Mouse (Mus musculus) left cerebral cortex, postnatal 10 days (tissue): Measurements from ENCODE around the gene Defa33. TPM values are rescaled to one million over a fixed set of nuclear protein-coding genes. Genes with fewer than 3 reads are reported as not detected.
"Not testable (repeated sequence)": the region's sequence is repeated elsewhere in the genome, so short reads cannot be mapped to it uniquely, and the experiment has no call there.

Experiments used
- DNase-seq, 2 experiments: peaks; one replicate each; pipeline ENCODE4 v3.0.0; 2021 to 2022; ENCODE audit warnings: low spot score in 2 of 2, mixed read lengths in 1 of 2; ENCODE audit errors: extremely low spot score in 1 of 2
- intact Hi-C: fragments of 180-260 bp; cut with DNase I; formaldehyde crosslinking; loops from one replicate; pipeline ENCODE4 v1.15.1; 2025
- total RNA-seq, 2 experiments: library from RNA; stranded (reverse); gene quantifications; 2 replicates each; pipeline ENCODE4 v1.2.3; 2021

Gene Defa33
- total RNA-seq, result not detected

DNA sequence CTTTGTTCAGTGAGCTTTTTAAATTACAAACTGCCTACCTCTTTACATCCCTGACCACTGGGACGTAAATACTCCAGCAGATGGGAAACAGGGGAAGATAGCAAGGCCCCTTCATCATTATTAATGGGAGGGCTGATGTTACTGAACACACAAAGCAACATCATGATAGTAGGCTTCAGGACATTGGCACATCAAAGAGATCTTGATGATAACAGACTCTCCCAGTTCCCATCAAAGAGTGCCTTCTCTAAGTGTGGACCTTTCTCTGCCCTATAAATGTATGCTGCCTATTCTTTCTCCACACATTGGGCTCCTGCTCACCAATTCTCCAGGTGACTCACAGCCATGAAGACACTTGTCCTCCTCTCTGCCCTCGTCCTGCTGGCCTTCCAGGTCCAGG lies at the start of gene Defa33:
TSS of gene Defa33 (plus strand) at position 301 of the 400 bp plus-strand sequence.
- DNase-seq, intact Hi-C loops: not testable (repeated sequence)

DNA sequence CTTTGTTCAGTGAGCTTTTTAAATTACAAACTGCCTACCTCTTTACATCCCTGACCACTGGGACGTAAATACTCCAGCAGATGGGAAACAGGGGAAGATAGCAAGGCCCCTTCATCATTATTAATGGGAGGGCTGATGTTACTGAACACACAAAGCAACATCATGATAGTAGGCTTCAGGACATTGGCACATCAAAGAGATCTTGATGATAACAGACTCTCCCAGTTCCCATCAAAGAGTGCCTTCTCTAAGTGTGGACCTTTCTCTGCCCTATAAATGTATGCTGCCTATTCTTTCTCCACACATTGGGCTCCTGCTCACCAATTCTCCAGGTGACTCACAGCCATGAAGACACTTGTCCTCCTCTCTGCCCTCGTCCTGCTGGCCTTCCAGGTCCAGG lies 13.4 kb upstream of the Defa33 start, which contains the start of gene Defa2:
TSS of gene Defa2 (plus strand) at position 301 of the 400 bp plus-strand sequence.
- DNase-seq, intact Hi-C loops: not testable (repeated sequence)

DNA sequence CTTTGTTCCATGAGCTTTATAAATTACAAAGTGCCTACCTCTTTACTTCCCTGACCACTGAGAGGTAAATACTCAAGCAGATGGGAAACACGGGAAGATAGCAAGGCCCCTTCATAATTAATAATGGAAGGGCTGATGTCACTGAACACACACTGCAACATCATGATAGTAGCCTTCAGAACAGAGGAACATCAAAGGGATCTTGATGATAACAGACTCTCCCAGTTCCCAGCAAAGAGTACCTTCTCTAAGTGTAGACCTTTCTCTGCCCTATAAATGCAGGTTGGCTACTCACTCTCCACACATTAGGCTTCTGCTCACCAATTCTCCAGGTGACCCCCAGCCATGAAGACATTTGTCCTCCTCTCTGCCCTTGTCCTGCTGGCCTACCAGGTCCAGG lies 35.5 kb downstream of the Defa33 start, which contains the start of gene Defa36:
TSS of gene Defa36 (plus strand) at position 301 of the 400 bp plus-strand sequence.
- DNase-seq, intact Hi-C loops: not testable (repeated sequence)

Other genes starting within 250 kb of the Defa33 start
- gene Defa22, start 229.5 kb upstream of the Defa33 start, total RNA-seq, result not detected
- gene Defa31, start 200.2 kb upstream of the Defa33 start, total RNA-seq, result not detected
- not detected for gene Gm15293, start 190.2 kb upstream of the Defa33 start, total RNA-seq
- not detected for gene Gm15292, start 142.1 kb upstream of the Defa33 start, total RNA-seq
- gene Defa27, start 76.3 kb upstream of the Defa33 start, total RNA-seq, result not detected
- not detected for gene Defa29, start 64.8 kb upstream of the Defa33 start, total RNA-seq
- gene Defa2, start 13.3 kb upstream of the Defa33 start, total RNA-seq, result not detected
- not detected for gene Defa36, start 35.6 kb downstream of the Defa33 start, total RNA-seq
- gene Gm7849, start 64.7 kb downstream of the Defa33 start, total RNA-seq, result not detected
- not detected for gene Defa20, start 117.4 kb downstream of the Defa33 start, total RNA-seq
- gene Defa32, start 137.2 kb downstream of the Defa33 start, total RNA-seq, result not detected
- gene Defa37, start 173.6 kb downstream of the Defa33 start, total RNA-seq, result not detected
- not detected for gene Defa28, start 191.2 kb downstream of the Defa33 start, total RNA-seq
- gene Gm7861, start 202.7 kb downstream of the Defa33 start, total RNA-seq, result not detected
- not detected for gene Defa26, start 226.4 kb downstream of the Defa33 start, total RNA-seq